Mouse (Mus musculus) lung, postnatal 36 days (tissue): ENCODE data around the gene Ppp1r3c.

ENCODE experiments used
- DNase-seq: peaks from one replicate; pipeline ENCODE4 v3.0.0; 2022; ENCODE audit warnings: mixed read lengths

Gene Ppp1r3c

DNA sequence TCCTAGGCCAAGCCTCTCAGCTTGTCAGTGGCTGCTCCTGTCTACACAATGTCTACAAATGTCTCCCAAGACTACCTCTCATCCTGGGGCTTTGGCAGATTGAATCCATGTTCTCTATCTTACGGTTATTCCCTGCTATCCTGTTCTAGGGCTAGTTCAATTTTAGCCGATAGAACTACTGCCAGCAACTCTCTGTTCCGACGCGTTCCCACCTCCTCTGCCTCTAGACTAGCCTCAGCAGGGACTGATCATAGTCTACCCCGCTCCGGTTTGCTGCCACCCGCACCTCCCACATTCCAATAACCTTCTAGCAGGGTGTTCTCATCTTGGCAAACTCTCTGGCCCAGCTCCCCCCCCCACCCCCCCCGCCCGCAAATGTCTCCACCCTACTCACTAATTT, 20.9 kb downstream of the Ppp1r3c start:
- no peak for DNase-seq

- no peak for DNase-seq
Observed at GRCm38 (mm10) chr19:36714492-36714891, 22.0 kb downstream of the Ppp1r3c start.

GRCm38 (mm10) chr19:36713092-36713491, 23.4 kb downstream of the Ppp1r3c start:
- peak; percentile 75 for DNase-seq

DNA sequence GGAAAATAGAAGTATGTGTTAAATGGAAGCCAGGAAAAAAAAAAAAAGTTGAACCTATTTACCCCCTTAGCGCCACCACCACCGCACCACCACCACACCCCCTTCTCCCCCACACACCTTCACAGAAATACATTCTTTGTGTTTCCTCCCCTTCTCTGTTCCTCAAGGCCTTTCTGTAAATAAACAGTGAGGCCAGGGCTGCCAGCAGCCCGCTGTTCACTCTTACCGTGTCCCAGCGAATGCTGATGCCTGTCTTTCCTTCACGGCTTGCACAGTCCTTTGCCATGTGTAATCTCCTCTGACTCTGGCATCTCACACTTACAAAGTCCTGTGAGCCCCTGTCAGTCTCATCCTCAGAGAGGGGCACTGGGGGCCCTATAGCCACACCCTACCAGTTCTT, 30.3 kb downstream of the Ppp1r3c start:
- no peak for DNase-seq

GRCm38 (mm10) chr19:36705286-36706146, 30.9 kb downstream of the Ppp1r3c start:
- peak; percentile 53 for DNase-seq

- DNase-seq: no peak
Observed at GRCm38 (mm10) chr19:36704763-36705162, 31.7 kb downstream of the Ppp1r3c start.

GRCm38 (mm10) chr19:36701809-36702622, 34.4 kb downstream of the Ppp1r3c start:
- peak; percentile 54 for DNase-seq

- DNase-seq: no peak
Observed at GRCm38 (mm10) chr19:36701366-36701765, 35.1 kb downstream of the Ppp1r3c start.

DNA sequence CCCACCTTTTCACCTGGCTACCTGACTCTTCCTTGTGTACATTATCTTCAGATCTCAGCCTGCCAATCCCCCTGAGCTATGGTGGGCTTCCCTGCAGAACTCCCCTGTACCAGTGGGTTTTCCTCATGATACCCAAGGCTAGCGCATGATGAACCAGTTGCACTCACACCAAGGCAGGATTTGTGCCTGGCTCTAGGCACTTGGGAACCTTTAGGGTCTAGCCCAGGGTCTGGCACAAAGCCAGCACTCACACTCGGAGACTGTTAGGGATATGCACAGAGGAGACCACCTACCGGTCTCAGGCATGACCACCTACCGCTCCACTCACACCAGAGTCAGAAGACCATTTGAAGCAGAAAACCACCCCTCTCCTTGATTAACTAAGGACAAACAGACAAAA, 35.5 kb downstream of the Ppp1r3c start:
- no peak for DNase-seq

DNA sequence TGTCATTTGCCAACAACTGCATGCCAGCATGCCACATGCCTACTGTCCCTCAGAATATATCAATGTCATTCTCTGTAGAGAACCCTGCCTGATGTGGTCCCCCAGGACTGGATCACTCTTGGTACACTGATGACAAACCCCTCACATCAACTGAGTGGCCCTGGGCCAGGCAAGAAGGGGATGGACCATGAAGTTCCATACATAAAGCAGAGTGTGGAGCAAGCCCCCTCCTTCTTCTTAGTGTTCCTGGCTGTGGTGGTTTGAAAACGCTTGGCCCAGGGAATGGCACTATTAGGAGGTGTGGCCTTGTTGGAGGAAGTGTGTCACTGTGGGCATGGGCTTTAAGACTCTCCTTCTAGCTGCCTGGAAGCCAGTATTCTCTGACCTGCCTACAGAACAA, 37.3 kb downstream of the Ppp1r3c start:
- no peak for DNase-seq

DNA sequence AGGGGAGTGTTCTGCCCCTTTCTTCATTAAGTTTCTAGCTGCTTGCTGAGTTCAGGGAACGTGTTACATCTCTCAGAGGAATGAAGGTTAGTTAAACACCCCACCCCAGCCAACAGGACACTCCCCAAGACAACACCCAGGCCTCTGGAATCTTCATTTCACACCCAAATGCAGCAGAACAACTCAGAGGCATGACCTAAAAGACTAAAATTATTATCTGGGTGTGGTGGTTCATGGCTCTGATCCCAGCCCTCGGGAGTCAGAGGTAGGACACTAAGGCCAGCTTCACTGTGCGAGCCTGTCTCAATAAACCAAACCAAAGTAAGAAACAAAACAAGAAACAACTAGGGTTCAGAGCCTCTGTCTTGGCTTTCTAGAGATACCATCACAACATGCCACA, 38.3 kb downstream of the Ppp1r3c start:
- DNase-seq: no peak

- DNase-seq: peak; percentile 28
Observed at GRCm38 (mm10) chr19:36696601-36697122, 39.8 kb downstream of the Ppp1r3c start.

DNA sequence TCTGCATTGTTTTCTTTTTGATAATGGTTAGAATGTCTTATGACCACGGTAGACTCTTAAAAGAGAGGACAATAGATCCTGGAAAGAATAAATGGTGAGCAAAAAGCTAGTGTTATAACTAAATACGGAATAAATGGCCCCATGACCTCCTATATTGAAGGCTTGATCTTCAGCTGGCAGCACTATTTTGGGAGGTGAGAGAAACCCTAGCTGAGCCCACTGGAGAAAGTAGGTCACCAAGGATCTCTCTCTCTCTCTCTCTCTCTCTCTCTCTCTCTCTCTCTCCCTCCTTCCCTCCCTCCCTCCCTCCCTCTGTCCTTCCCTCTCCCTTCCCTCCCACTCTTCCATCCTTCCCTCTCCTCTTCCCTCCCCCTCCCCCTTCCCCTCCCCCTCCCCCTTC, 42.9 kb downstream of the Ppp1r3c start:
- DNase-seq: no peak

- DNase-seq: no peak
Observed at GRCm38 (mm10) chr19:36691941-36692340, 44.5 kb downstream of the Ppp1r3c start.

GRCm38 (mm10) chr19:36691245-36691644, 45.2 kb downstream of the Ppp1r3c start:
- no peak for DNase-seq

DNA sequence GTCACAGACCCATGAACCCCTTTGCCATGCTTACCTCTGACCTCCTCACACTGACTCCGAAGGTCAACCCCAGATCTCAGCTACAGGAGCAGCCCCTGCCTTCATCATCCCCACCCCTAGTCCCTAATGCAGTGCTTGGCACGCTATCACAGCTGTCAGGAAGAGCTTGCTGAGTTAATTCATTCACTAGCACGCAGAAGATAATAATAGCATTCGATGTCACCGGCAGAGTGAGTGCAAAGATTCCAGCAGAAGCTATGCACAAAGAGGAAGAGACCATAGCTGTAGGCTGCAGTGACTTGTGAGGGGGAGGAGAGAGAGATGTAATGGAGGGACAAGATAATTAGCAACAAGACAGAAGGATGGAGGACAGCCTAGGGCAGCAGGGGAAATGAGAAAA, 47.2 kb downstream of the Ppp1r3c start:
- DNase-seq: no peak

- DNase-seq: peak; percentile 86
Observed at GRCm38 (mm10) chr19:36687843-36688637, 48.4 kb downstream of the Ppp1r3c start.

DNA sequence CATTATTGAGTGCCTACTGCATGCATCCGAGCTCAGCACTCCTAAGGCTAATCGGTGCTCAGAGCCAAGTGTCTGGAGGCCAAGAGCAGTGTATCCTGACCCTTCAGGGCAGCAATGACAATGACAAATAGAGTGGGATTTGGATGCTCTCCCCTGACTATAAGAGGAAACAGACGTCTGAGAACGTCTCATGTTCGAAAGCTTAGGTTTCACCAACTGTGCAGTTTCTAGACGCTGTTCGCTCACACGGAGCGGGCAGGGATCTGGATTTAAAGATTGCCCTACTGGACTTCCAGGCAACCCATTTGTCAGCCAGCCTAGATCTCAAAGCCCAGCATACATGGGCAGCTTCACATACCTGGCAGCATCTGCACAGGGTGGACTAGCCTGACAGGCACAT, 49.4 kb downstream of the Ppp1r3c start:
- peak; percentile 29 for DNase-seq

GRCm38 (mm10) chr19:36686016-36686415, 50.4 kb downstream of the Ppp1r3c start:
- no peak for DNase-seq

- no peak for DNase-seq
Observed at GRCm38 (mm10) chr19:36682560-36682959, 53.9 kb downstream of the Ppp1r3c start.
